Mouse (Mus musculus) adrenal gland, postnatal 14 days (tissue): ENCODE measurements around the gene Vgll4. TPM values are rescaled to one million over a fixed set of nuclear protein-coding genes. Genes with fewer than 3 reads are reported as not detected.

Experiments used
- DNase-seq: peaks from one replicate; pipeline ENCODE4 v3.0.0; 2021; ENCODE audit warnings: mixed read lengths
- total RNA-seq: library from RNA; stranded (reverse); gene quantifications from 2 replicates; pipeline ENCODE4 v1.2.3, GENCODE M21; 2021

The Vgll4 gene
- total RNA-seq, 1 experiment from 2014 or later, result 71.6 TPM

DNA sequence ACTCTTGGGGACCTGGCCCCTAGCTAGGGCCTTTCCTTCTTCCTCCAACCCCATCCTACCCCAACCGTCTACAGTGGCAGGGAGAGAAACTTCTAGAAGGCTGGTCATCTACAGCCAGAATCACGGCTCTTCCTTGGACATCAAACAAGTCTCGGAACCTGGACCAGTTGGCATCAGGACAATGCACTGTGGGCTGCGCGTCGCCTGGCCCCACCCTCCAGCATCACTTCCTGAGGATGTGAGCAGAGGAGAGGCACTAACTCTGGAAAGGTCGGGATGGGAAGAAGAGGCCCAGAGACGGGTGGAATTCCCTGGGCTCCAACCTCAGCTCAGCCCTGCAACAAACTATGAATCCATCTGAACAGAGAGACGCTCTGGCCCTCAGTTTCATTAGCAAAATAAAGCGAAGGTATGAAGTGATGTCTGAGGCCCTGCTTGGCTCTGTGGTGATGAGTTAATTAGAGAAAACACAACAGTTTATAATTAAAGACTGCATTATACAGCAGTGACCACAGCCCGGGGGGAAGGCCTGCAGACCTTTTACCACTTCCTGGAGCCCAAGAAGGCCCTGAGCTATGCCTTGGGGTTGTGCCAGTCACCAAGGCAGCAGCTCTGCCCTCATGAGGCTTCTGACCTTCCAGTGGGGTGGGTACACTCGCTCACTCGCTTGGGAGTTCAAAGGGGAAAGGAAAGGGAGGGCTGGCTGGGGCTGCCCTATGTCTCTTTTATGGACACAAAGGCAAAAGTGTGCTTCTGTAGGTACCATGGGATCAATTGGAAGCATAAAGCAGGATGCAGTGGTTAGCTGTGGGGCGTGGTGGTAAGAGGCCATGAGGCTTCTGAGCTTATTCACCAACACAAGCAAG, 51.8 kb downstream of the Vgll4 start:
- peak; percentile 63 for DNase-seq

DNA sequence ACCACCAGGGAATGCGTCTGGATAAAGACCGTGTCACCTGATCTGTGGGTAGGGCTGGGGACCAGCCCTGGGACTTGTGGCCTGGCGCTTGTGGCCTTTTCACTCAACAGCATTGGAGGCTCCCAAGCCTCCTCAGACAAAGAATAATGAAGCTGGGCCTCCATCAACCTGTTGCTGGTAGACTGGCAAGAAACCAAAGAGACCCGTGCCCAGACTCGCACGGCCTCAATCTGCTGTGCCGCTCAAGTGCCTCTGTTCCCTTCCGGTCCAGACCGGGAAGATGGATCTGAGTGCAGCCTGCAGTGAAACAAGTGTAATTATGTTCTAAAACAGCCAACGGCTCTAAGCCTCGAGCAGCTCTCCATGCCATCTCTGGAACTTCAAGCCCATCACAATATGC, 52.7 kb downstream of the Vgll4 start:
- DNase-seq, result no peak

- no peak for DNase-seq
These were observed 53.1 kb downstream of the Vgll4 start for GRCm38 (mm10) chr6:114916715-114916992.

DNA sequence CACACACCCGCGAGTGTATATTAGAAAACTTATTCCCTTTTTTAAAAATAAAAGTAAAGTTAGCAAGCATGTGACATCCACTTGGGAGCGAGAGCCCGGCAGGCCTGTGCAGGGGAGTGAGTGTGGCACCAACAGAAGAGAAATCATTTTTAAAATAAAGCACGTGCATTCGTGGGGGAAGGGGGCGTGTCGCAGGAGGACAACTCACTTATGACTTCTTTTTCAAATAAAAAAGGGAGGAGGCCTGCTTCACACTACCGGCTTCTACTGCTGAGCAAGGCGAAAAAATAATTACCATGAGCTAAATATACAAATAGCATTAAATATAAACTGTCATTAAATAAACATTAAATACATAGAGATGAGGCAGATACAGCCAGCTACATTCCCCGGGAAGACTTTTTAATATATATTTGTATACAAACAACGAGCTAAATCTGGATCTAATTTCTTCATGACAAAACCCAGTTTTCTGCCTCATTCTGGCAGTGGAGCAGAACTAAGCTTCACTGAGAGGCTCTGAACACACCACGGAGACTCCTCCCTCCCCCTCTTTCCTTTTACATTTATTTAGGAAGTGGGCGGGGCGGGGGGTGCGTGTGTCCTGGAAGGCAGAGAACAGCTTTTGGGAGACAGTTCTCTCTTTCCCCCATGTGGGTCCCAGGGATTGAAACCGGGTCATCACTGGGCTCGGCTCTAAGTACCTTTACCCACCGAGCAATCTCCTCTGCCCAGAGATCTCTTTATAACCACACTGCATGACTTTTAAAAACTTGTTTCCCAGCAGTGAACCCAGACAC, 53.7 kb downstream of the Vgll4 start:
- no peak for DNase-seq

DNA sequence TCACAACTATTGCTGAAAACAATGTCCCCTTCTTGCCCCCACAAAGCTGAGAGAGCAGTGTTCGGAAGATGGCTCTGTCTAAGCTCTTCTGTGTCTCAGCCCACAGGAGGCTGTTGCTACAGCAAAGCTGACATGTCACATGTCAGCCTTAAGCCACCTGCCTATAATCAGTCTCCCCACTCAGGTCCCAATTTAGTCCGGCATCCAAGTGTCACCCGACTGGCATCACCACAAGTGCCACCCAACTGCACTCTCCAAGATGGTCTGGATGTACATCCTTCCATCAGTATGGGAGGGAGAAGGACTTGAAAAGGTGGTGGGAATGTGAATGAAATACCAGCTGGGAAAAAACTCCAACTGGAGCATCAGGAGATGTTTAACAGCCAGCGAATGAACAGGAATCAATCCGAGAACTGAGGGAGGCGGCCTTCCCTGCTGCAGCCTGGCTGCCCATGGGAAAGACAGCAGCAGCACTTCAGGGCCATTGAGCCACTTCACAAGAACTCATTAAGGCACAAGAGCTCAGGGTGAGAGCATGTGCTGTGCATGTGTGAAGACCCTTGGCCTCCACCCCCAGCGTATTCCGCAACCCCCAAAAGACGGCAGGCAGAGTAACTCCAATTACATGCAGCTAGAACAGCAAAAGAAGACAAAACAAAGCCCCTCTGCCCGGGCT, 55.6 kb downstream of the Vgll4 start:
- no peak for DNase-seq

- no peak for DNase-seq
These were observed 56.7 kb downstream of the Vgll4 start for GRCm38 (mm10) chr6:114913142-114913541.

- DNase-seq, result no peak
These were observed 58.3 kb downstream of the Vgll4 start for GRCm38 (mm10) chr6:114911540-114911939.

DNA sequence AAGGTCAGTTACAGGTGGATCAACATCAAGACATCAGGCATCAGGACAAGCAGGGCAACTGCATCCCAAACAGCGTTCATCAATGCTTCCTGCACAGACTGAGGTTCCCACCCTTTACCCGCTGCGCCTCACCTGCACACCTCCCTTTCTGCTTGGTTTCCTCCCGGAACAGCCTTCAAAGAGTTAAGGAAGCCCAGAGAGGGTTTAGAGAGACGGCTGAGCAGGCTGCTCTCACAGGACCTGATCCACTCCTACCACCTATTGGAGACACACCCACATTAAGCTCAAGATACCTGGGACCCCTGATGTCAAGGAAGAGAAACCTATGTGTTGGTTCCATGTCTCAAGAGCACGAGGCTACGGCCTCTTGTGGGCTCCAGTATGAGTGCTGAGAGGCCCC, 60.0 kb downstream of the Vgll4 start:
- no peak for DNase-seq

DNA sequence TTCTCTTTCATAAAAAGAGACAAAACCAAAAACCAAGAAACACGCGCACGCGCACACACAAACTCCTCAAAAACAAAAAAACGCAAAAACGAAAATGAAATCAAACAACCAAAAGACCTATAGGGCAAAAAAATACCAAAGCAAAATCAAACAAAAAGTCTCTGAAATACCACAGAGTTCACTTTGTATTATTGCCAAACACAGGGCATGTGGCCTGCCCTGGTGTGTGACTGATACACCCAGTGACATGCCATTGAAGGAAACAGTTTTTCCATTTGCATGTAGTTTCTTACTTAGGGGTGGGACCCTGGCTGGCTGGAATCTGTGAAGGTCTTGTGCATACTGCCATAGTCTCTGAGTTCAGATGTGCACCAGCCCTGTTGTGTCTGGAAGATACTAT, 62.3 kb downstream of the Vgll4 start:
- DNase-seq, result no peak

DNA sequence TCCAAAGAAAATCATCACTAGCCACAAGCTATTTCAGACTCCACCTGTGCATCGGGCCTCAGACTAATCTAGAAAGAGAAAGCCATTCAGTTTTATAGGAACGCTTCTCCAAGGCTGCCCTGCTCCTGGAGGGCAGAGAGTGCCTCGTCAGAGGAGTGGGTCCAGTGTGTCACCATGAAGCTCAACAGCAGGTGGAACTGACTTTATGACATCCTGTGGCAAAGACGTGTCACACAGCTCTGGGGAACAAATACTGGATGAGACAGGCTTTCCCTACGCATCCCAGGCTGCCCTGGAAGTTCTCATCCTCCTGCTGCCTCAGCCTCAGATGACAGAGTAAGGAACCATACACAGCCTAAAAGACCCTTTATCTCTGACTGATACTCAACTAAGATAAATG, 63.6 kb downstream of the Vgll4 start:
- no peak for DNase-seq

DNA sequence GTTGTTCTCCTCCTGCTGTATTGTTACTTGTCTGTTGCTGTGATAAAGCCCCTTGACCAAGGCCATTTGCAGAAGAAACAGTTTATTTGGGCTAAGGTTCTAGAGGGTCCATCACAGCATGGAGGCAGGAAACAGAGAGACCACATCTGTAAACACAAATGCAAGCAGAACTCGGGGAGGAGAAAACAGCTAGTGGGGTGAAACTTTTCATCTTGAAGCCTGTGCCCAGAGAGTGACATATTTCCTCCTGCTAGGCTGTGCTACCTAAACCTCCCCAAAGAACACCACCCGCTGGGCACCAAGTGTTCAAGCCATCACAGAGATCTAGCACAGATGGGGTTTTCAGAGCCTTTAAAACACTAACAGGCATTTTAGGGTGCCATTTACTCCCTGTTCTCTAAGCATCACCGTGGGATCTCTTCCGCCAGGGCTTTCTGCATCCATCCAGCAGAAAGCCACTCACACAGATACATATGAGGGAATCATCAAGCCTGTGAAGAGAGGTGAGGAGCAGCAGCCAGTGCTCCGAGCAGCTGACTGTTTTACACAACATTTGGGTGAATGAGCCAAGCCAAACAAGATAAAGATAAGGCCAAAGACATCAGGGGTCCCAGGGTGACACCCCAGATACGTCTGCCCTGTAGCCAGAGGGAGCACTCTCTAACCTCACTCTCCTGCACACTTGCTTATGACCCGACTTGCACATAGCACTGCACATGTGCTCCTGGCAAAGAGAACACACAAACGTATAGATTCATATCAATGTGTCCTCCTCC, 64.4 kb downstream of the Vgll4 start:
- no peak for DNase-seq

DNA sequence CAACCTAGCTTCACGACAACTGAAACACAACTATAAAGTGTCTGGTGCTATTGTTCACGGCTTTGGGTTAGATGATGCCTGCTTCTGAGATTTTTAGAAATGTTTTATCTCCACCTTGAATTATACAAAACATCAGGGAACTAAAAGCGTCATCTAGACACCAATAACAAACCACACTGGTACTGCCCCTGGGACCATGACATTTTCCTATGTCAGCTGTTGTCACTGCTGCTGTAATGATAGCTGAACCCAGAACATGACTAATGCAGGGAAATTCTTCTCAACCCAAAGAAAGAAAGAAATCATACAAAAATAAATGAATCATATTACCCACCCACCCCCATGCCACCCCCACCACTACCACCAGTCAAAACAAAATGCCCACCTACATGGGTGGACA, 65.0 kb downstream of the Vgll4 start:
- no peak for DNase-seq

DNA sequence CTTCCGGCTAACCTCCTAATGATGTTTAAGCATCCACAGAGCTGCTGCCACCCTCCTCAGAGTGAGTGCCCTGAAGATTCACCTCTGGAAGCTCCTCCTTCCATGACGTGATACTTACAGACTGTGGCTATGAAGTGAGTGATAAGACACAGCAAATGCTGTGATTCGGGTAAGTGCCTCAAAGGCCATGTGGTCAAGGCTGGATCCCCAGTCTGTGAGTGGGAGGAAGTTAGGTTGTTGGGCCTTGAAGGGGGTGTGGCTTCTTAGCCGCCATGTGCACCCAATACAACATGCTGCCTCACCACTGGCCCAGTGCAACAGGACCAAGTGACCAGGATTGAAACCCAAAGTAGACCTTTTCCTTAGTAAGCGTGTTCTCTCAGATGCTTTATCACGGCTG, 65.6 kb downstream of the Vgll4 start:
- DNase-seq, result no peak

DNA sequence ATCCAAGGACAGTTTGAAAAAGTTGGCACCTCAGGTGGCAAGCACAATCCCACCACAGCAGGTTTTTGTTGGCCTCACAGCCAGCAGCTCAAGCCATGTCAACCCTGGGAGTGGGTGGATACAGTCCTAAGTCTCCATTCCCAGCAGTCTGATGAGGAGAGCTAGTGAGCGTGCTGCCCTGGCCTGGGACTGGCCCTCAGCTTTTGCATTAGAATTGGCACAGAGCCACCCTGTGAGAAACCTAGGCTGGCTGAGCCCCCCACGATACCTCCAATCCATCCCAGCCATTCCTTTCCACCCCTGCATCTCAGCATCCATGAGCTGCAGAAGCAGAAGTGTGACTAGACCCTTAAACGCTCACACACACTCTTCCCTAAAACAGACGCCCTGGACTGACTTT, 67.9 kb downstream of the Vgll4 start:
- no peak for DNase-seq

DNA sequence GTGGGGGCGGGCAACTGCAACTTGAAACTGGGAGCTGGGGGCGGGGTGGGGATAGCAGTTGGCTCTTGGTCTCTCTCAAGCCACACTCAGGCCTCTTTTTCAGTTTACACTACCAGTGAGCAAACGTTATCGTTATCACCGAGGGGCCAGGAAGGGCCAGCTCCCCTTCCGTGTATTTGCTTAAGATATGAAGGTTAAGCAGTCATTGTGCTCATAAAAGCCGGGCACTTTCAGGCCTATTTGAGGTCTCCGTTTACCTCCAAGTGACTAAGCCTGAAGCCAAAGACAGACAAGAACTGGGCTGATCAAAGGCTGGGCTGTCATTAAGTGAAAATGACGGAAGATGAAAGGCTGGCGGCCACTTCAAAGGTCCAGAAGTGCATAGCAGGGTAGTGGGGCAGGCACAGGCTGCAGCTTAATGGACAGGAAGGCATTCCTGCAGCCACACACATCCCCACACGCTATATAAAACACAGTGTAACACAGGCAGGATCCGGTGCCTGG, 68.4 kb downstream of the Vgll4 start:
- peak; percentile 75 for DNase-seq

DNA sequence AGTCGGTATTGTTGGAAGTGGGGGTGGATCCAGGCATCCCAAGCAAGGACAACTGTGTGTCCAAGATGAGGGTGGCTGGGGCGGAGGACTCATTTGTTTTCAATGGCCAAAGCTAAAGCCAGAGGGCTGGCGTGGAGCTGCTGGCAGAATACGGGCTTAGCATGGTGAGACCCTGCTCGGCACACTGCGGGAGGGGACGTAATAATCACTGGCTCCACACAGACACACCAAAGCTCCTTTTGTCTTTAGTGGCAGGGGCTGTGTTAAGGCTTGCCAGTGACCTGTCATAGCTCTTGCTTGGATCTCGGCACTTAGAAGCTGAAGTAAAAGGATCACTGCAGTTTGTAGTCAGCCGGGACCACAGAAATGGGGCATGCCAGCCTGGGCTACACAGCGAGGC, 69.6 kb downstream of the Vgll4 start:
- DNase-seq, result no peak

DNA sequence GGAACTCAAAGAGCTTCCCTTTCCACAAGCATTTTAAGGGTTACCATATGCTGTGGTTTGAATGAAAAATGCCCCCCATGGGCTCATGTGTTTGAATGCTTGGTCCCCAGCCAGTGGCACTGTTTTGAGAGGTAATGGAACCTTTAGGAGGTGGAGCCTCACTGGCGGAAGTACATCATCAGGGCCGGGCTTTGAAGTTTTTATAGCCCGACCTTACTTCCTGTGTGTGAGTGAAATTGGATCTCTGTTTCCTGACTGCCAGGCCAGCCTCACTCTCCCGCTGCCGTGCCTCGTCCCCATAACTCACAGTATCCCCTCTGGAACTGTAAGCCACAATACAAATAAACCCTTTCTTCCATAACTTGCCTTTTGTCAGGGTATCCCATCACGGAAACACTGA, 70.1 kb downstream of the Vgll4 start:
- DNase-seq, result peak; percentile 43

DNA sequence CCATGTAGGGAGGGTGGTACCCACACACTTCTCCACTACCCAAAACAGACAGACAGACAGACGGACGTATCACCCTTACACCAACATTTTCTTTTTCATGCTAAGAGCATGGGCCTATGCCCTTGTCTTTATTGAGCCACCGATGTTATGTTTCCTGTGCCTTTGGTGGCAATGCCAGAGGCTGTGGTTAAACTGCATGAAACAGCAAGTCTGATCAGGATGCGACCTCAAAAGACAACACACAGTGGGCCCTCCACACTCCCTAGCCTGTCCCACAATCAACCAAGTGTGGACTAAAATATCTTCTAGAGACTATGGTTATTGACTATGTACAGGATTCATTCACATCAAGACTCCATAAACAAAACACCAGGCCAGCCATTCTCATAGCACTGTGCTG, 70.8 kb downstream of the Vgll4 start:
- DNase-seq, result no peak

DNA sequence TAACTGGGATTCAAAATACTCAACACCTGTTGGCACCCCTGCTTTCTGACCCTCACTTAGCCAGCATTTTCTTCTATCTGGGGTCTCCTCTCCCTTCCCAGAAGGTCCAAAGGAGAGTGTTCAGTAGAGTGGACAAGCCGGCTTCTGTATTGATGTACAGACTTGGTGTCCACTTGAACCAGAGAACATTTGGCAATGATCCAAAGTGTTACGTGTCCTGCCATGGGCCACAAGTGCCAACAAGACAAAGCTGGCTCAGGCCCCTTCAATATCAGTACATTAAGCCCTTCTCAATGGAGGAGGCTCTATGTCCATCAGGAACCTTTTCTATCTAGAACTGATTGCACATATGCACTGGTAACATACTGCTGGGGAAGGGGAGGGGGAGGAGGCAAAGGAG, 73.5 kb downstream of the Vgll4 start:
- DNase-seq, result peak; percentile 27

DNA sequence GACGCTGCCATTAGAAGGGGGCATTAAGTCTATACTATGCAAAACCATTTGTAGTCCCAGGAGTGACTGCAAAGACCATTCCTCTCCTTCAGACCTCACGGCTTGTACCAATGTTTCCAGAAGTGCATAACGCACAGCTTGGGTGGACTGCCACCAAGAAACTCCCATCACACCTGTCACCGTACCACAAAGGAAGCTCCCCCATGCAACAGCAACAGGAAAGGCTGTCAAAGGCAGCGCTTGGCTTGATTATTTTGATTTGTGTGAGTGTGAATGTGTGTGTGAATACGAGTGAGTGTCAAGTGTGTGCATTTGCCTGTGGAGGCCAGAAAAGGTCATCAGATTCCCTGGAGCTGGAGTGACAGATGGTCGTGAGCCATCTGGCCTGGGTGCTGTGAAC, 74.6 kb downstream of the Vgll4 start:
- DNase-seq, result no peak

- DNase-seq, result peak; percentile 43
These were observed 75.2 kb downstream of the Vgll4 start for GRCm38 (mm10) chr6:114894548-114895106.
